Mouse (Mus musculus): Measurements from ENCODE around the gene Kif1a. TPM values are rescaled to one million over a fixed set of nuclear protein-coding genes. Genes with fewer than 3 reads are reported as not detected.
"Not testable (repeated sequence)": the region's sequence is repeated elsewhere in the genome, so short reads cannot be mapped to it uniquely, and the experiment has no call there.

Gene Kif1a
- total RNA-seq, 2 experiments from 2014 or later = 15.6 to 29.2 TPM

DNA sequence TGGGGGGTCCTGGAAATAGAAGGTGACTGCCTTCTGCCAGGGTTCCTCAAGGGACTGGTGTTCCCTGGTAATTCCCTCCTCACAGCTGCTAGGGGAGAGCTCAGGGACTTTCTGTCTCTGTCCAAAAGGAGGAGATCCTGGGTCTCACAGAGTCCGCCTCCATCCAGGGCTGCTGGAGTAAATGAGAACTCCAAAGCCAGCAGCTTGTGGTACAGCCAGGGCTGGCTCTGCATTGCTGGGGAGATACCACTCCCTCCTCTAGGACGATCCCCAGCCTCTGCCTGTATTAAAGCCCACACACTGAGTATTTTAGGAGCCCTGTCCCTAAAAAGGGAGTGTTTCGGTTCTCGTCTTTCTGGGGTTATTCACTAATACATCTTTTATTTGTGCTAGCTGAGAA is 81.1 kb downstream of the Kif1a start:
- DNase-seq = no peak

DNA sequence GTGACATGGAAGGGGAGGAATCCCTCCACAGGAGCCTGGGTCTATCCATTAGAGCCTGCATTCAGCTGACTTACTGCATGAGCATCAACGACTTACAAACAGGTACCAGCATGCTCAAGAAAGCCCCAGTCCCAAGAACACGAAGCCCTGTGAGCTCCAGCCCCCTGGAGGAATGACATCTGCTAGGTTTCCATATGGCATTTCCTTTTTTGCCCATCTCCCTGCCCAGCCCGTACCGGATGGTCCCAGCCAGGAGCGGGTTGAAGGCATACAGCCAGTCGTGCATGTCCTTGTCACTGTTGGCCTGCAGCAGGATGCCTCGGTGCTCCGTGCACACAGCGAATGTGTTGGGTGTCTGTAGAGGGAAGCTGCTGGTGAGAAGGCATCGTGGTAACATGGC is 83.0 kb downstream of the Kif1a start:
- no peak for DNase-seq

DNA sequence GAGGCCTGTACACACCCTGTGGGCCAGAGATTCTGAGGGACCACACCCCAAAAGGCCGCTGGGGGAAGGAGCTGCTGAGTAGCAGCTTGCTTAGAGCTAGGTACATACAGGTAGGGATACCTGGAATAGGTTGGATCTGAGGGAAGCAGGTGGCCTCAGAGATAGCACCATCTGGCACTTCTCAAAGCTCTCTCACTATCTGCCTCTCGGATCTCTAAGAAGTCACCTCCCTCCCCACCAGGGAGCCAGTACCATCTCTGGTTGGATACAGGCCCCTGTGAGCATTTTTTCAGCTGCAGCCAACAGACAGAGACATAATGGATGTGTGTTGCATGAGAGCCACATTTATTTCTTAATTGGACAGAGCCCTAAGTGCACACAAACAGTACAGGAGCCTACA is 86.6 kb downstream of the Kif1a start:
- no peak for DNase-seq

DNA sequence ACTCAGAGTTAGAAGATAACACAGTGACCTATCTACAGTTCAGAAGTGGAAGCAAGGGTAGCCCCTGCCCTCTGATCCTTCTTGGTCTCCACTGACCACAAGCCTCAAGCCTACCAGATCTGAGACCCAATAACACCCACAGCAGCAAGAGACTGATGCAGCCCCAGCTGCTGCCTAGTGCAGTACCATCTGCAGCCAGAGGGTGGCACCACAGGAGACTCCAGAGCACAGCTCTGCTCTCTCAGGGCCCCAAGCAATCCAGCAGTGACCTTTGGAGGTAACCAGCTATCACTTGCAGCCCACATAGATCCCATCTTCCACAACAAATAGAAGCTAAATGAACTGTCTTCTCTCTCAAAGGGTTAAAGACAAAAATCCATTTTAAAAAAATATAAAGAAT is 87.3 kb downstream of the Kif1a start:
- DNase-seq = peak; percentile 93

DNA sequence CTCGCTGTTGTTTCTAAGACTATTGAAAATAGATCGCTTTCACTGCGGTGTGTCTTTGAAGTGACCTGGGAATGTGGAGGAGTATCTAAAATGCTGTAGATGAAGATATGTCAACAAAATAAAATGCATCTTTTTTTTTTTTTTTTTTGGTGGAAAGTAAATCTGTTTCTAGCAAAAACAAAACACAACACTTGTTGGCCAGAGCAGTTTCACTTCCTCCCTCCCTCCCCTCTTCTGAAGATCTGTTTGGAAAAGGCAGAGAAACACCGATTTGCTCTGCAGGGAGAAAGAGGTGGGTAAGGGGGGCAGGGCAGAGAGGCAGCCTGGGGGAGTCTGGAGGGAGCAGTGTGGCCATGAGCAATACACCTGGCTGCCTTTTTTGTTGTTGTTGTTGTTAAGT is 88.4 kb downstream of the Kif1a start:
- DNase-seq = no peak

DNA sequence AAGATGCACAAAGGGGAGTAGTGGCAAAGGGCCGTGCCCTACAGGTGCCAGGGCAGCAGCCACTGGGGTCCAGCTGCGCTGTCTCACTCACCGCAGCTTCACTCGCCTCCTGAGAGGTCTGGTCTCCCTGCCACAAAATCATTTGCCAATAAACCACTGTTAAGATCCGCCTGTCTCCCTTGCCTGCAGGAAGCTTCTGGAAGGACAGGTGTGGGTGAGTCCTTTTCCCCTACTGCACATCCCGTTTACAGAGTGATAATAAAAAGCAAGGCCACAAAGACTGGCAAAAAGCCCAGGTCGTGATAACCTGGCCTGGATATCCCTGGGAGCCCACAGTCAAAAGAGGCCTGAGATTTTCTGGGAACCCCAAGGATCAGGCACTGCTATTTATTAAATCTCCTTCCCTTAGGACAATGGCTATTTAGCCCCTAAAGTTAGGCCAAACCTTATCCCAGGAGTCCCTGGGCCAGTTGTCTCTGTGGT is 89.6 kb downstream of the Kif1a start:
- DNase-seq = peak; percentile 36

DNA sequence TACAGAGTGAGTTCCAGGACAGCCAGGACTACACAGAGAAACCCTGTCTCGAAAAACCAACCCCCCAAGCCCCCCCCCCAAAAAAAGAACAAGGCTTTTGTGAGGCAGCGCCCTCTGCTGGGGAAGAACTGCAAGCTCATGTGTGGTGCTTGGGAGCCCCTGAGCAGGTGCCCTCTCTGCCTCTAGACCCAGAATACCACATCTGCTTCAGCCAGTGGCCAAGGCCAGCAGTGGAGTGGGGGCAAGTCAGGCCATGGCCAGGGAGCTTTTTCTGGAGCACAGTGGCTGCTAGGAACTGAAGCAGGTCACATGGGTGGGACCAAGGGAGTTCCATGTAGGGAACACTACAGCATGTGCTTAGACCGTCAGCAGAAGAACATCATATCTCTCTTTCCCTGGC is 91.0 kb downstream of the Kif1a start:
- peak; percentile 52 for DNase-seq

DNA sequence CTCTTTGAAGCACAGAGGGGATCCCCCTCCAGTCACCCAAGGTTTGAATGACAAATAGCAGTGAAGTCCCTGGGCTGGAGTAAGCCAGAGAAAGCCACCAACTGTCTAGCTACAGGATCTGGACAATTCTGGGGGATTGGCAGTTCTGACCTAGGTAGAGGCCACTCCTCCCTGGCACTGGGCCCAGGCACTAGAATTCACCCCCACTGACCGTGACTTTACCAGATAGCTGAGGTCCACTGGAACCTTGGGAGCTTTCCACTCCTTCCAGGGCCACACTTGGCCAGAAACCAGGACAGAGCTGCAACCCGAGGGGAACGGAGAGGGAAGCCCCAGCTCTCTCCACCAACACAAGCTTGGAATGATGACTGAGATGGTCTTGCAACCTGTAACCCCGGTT is 92.6 kb downstream of the Kif1a start:
- DNase-seq = peak; percentile 92

DNA sequence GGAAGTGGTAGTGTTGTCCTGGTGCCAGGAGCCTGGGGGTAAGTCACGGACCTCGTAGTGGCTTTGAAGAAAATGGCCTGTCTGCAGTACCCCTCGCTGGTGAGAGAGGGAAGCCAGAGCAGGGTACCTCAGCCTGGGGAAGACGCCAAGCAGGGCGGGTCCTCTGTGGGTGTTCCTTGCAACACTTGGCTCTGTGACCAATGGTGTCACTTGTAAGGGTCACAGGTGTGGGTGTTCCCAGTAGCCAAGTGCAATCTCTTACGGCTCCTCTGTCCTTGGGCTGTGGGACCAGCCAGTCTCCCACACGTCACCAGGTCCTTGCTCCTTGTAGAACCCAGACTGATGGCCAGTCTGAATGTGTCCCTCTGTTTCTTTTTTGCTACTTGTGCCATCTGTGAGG is 95.7 kb downstream of the Kif1a start, which contains the start of gene Aqp12:
Gene Aqp12 (plus strand): TSS at position 274 of the 400 bp plus-strand sequence.
- no peak for DNase-seq

DNA sequence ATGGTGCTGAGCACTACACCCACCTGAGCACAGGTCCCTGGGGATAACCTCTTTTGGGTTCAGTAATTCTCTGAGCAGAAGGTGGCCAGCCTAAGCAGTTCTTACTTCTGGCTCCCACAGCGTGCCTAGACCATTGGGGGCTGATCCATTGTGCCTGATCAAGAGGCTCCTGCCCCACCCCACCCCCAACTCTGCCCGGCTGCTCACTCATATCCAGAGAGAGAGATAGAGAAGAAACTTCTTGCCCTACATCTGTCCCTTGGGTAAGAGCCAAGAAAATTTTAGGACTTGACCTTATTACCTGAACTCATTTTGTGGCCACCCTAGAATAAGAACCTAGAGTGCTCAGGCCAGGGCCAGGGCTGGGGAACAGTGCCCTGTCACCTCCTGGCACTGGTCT is 108.9 kb downstream of the Kif1a start:
- DNase-seq = no peak

DNA sequence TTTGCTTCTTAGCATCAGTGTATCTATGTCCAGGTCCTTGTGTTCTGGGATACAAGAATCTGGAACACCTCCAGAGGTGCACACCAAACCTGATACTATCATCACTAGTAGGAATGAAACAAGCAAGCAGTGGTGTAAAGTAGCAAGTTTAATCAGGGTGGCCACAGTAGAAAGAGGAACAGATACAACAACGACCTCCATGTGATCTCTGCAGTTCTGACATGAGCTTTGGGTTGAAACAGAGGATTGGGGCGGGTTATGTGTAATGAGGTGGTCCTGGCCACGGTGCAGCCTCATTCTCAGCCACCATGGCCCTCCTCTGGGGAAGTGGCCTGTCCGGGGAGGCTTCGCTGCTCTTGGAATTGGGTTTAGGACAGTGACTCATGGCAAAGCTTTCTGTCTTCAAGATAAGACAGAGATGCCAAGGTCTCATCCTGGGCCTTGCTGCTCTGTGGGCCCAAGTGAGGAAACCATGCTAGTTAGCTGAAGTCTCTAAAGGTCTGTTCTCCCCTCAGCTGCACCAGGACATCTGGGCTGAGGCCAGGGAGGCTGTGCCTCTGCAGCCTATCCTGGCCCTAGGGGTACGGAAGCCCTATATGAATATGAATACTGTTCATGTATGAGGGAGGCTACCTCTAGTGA is 109.4 kb downstream of the Kif1a start:
- DNase-seq = peak; percentile 60

DNA sequence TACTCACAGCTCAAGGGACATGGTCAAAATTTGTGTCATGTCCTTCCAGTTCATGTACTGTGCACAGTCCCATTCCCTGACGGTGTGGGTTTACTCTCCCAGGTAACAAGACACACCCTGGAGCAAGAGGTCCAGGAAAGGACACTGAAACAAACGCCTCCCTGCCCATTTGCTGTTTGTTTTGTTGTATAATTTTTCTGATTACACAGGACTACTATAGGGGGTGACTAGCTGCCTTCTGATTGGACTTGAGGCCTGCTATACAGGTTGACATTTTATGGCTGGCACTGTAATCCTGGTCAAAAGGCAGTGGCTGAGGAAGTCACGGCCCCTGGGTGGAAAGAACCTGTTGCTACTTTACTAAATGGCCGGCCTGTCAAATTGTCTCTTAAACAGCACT is 111.9 kb downstream of the Kif1a start:
- no peak for DNase-seq

DNA sequence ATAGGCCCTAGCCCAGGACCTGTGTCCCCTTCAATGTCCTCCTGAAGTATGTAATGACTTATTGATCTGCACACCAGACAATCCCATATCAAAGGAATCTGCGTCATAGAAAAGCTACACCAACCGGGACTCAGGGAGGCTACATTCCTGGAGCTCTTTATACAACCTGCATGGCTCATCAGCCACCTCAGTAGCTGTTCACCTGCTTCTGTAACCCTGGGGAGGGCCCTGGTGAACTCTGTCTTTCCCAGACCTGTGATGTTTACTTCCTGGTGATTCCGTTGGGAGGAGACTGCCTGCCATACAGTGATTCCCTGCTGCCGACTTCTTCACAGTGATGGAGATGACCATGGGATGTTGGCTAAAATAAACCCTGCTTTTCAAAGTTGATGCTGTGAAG is 112.9 kb downstream of the Kif1a start:
- no peak for DNase-seq

DNA sequence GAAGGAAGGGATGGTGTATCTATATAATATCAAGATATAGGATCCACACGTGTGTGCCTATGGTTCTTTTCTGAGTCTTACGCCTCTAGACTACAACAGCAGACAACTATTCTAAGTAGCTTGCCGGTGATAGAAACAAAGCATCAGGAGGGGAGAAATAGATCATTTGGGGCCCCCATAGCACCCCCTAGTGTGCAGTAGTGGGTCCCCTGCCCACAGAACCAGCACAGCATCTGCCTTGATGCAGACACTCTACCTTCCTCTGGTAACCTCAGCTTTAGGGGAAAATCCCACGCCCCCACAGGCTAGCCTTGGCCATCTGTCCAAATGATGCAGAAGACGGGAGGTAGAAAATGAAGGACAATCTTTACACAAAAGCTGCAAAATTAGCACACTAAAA is 116.8 kb downstream of the Kif1a start:
- DNase-seq = no peak

DNA sequence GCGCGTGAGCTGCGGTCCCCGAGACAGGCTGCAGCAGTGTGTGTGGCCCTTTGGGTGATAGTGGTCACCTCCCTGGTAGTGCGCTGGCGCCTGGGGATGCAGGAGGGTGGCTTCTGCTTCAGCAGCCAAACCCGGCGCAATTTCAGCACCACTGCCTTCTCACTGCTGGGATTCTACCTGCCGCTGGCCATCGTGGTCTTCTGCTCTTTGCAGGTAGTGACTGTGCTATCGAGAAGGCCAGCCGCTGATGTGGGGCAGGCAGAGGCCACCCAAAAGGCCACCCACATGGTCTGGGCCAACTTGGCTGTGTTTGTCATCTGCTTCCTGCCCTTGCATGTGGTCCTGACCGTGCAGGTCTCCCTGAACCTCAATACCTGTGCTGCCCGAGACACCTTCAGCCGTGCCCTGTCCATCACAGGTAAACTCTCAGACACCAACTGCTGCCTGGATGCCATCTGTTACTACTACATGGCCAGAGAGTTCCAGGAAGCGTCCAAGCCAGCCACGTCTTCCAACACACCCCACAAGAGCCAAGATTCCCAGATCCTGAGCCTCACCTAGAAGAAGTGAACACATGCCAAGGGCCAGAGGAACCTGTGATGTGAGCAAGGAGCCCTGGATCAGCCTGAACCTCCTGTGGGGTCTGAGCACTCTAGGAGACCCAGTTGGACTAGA is 118.7 kb downstream of the Kif1a start:
- no peak for DNase-seq

DNA sequence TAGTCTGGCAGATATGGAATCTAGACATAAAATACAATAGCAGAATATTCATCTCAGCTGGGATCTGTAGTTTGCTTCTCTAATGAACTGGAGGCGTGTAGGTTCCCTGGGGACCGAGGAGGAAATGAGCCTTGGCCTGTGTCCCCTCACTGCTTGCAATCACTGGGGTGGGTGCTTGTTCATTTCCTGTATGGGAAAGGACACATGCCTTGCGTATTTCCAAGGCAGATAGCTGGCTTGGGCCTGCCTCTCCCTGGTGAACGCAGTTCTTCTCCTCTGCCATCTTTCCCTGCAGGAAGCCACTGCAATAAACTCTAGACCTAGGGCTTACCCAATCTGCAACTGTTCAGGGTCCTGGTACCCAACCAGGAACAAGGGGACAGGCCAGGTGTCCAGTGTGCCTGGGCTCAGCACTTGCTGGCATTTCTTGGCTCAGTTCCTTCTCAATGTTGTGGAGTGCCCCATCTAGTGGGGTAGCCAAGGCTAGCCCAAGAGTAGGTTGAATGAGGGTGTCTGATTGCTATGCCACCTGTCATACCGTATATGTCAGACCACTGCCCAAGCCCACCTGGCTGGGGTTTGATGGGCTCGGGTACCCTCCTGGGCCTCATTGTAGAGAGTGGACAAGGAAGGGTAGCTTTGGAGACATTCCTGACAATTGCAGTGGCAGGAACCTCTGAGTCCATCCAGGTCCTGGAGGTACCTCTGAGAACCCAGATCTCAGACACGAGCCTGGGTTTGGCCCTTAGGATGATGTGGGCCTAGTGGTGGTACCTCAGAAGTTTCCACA is 120.5 kb downstream of the Kif1a start:
- DNase-seq = peak; percentile 30

DNA sequence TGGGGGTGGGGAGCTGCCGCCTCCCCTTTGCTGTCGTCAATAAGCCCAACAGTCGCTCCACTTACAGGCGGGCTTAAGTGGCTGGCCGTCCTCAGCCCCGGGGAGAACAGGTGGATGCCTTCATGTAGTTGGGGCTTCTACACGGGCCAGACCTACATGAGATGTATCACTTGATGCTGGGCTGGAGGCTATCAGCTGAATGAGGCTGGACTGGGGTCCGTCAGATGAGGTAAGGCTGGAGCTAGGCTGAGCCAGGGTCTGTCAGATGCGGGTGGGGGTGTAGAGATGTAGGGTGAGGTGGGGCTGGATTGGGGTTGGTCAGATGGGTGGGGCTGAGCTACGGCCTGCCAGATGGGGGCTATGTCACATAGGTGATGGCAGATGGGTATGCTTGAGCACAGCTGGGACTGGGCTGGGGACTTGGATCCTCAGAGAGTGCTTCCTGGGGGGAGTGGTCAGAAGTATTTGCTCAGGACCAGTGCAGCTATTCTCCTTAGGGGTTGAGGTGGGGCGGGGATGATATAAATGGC is 122.6 kb downstream of the Kif1a start:
- no peak for DNase-seq

DNA sequence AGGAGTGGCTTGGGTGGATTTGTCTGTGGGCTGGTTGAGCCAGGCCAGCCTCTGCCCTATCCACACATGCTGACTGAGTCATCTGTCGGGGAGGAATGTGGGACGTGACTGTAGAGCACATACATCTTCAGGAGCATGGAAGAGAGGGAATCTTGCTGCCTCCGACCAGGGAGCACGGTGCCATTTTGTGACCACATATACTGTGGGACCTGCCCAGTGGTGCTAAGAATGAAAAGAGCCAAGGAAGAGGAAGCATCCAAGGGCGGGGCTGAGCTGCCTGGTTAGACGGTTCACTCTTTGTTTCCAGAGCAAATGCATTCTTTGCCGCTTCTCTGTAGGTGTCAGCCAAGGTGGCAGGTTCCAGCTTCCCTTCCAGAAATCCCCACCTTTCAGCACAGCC is 123.1 kb downstream of the Kif1a start:
- no peak for DNase-seq

DNA sequence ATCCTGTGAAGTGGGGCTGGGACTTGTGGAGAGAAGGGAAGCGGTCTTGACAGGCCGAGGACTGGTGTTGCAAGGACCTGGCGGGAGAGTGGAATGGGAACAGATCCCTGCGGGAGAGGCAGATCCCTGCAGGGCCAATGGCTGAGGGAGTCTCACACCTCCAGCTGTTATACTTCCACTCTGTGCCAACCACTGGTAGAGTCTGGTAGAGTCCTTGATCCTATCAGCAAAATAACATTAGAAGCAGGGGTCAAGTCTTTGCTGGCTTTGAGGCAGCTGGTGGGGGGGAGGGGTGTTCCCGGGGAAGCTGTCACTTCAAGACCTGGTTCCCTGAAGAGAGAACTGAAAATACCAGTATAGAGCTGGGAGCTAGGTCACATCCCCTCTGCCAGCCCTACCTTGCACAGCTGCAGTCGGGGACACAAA is 125.6 kb downstream of the Kif1a start:
- peak; percentile 66 for DNase-seq

DNA sequence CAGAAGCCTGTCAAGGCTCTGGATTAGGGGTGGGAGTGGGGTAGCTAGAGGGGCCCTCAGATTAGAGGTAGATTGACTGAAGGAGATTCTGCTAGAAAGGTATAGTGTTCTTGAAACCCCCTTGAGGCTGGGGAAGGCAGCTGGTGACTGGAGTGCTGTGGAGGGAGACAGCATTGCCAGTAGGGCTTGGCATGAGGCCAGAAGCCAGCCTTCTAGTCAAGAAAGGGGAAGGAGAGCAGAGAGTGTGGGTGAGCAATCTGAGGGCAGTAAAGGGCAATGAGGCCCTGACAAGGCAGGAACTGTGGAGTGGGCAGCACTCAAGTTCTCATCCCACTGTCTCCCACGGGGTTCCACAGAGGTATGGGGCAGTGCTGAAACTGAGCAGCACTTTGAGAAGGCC is 128.9 kb downstream of the Kif1a start:
- peak; percentile 79 for DNase-seq

DNA sequence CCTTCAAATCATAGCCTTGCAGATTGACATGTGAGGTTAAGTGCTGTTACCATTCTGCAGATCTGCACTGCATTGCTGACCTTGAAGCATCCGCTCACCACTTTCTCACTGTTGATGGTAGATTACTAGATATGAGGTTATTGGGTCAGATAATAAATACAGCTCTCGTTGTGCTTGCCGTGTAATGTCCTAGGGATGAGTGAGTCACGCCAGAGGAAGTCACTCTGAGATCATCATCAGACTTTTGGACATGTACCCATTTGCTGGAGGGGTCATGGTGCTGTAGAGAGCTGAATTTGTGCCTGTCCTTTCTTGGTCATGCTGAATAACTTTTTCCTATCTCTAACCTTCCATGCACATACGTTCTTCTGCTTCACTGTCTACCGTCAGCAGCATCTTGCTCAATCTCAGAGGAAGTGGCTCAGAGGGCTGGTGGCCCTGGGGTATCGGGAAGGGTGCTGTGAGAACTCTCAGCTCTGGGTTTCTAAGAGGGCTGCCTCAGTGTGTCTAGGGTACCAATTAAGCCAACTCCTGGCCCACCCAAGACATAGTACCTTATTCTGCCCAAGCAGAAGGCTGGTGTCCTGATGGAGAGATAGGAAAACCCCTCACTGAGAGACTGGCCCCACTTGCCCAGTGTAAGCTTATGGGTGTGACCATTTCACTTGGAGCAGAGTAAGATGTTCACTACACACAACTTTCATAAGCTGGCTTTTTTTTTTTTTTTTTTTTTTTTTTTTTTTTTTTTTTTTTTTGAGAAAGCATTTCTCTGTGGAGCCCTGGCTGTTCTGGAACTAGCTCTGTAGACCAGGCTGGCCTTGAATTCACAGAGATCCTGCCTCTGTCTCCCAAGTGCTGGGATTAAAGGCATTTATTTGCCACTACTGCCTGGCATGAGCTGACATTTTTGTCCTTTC is 129.6 kb downstream of the Kif1a start:
- no peak for DNase-seq

DNA sequence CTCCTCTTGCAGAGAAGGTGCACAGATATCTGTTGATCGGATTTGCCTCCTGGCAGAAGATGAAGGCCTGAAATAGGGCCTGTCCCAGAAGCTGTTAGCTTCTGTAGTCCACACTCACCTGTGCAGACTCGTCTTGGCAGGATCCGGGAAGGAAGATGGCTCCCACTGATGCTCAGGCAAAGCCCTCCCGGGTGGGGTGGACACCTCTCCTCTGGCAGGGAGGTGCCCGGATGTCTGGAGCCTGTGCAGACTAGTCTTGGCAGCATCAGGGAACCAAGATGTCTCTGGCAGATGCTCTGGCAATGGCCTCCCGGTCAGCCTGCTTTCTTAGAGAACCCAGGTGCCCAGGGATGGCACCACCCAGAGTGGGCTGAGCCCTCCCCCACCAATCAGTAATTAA is 131.0 kb downstream of the Kif1a start:
- DNase-seq = not testable (repeated sequence)
